Mouse (Mus musculus): ENCODE measurements around the gene Tdrd9.
A peak's percentile ranks its signal among the peaks of the same experiment; 100 is the strongest.
"Not testable (repeated sequence)": the region's sequence is repeated elsewhere in the genome, so short reads cannot be mapped to it uniquely, and the experiment has no call there.

Gene Tdrd9

DNA sequence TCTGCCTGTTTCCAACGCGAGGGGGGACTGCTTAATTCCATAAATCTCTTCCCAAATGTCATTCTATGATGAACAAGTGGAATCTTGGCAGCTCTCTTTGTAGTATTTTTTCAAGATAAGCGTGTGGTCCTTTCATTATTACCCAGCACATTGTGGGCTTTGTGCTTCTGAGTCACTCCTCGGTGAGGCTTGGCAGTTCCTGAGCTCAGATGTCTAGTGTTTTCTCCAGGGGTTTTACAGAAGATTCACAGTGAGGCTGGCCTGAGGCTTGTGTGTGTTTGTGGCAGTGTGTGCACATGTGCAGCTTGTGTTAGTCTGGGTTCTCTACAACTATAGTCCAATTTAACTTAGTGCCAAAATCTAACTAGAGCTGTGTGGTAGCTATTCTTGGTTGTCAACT, 56.0 kb downstream of the Tdrd9 start:
- DNase-seq (ENCODE audit: low read depth), result no peak

DNA sequence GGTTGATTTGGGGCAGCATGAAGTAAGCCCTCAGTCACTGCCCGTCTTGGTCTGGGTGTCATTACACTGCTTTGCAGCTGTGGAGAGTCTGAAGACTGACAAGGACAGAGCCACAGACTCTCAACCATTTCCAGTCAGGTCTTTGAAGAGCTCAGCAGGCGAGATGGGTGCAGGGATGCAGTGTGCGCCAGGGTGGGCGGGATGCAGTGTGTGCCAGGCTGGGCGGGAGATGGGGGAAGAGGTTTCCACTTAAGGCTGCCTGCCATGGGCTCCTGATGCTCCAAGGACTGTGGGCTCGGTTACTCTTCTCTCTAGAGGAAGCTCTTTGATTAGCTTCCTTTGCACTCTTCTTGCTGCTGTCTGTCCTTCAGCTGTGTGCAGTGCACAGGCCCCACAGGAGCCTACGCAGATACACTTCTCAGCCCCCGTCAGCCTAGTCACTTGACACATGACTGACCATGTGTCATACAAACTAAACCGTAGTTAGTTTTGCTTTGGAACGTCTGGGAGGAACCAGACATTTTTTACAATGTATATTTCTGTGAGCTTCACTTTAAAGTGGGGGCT, 62.1 kb downstream of the Tdrd9 start:
- no peak for DNase-seq (ENCODE audit: low read depth)

DNA sequence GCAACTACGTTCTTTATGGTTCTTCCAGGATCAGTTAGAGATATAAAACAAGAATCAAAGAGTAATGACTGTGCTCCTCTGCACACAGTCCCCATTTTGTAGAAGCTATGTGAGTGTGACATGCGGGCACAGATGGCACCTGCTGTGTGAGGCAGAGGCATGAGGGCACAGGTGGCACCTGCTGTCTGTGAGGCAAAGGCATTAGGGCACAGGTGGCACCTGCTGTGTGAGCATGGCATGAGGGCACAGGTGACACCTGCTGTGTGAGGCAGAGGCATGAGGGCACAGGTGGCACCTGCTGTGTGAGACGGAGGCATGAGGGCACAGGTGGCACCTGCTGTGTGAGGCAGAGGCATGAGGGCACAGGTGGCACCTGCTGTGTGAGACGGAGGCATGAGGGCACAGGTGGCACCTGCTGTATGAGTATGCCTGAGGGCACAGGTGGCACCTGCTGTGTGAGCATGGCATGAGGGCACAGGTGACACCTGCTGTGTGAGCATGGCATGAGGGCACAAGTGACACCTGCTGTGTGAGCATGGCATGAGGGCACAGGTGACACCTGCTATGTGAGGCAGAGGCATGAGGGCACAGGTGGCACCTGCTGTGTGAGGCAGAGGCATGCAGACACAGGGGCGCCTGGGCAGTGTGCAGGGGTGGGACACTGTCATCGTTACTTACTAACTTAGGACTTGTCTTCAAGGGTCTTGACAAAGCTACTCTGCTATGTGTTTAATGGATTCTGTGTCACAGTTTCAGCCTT, 64.2 kb downstream of the Tdrd9 start:
- DNase-seq (ENCODE audit: low read depth), result not testable (repeated sequence)

DNA sequence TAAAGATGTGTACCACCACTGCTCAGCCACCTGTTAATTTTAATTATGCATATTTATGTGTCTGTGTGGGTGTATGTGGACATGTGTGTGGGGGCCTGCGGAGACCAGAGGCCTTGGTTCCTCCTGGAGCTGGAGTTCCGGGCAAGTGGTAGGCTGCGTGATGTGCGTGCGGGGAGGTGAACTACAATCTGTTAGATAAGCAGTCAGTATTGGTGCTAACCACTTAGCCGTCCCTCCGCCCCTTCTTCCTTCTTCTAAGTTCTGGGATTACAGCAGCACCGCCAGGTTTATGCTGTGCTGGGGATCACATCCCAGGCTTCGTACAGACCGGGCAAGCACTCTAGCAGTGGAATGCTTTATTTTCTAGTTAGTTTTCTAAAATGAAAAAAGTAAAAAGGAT, 67.1 kb downstream of the Tdrd9 start:
- DNase-seq (ENCODE audit: low read depth), result no peak

DNA sequence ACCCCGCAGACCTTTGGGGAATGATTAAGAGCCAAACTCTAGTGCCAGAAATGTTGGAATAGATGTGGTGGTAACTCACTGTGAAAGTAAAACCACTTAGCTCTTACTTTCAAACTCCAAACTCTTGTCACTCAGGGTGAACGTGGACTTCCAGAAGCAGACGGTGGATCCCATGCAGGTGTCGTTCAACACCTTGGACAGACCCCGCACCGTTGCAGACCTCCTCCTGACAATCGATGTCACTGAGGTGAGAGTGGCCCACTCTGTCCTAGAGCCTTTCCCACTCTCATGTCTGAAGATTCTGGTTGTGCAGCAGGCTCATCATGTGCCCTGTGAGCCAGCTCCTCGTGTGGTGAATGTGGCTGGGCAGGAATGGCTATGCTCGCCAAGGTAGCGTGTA, 67.8 kb downstream of the Tdrd9 start:
- no peak for DNase-seq (ENCODE audit: low read depth)

DNA sequence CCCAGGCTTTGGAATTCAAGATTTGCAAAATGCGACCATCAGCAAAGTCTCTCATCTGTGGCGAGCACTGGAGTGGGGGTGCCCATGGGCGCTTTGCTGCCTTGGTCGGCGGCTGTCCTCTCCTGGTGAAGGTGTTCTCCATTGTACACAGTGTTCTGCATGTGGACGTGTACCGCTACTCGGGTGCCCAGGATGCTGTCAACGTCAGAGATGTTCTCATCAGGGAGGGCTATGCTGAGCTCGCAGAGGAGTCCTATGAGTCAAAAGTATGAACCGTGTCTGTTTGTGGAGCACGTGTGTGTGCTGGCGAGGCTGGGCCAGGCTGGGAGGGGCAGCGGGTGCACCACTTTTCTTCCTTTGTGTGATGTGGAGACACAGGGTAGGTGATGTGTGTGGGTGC, 71.3 kb downstream of the Tdrd9 start:
- no peak for DNase-seq (ENCODE audit: low read depth)

DNA sequence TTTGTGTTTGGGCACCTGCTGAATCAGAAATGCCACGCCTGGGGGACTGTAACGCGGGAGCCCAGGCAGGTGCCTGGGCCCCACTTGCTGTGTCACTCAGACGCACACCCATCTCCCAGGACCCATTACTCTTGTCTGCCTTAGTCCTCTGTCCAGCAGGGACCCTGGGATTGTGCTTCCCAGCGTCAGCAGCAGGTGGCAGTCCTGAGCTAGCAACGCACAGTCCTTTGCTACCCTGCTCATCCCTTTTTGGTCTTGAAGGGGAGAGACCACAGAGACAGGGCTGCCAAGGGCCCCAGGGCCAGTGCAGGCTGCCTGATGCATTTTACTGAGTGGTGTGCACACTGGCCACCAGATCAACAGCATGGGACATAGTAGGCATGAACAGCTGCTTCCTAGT, 106.3 kb downstream of the Tdrd9 start:
- DNase-seq (ENCODE audit: low read depth), result peak; percentile 36

DNA sequence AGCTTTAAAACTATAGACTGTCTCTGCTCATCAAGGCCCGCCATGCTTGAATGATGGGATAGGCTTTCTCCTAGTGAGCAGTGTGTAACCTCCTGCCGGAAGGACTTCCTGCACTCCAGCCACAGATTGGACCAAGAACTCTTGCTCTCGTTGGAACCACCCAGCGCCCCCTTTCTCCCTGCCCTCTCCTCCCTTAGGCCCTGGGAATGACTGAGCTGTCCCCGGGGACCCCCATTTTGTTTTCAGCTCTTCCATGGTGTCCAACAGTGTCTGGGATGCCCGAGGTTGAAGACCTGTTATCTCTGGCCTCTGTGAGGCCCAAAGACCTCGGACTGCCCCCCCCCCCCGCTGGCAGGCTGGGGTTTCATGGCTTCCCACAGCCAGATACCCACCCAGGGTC, 108.6 kb downstream of the Tdrd9 start:
- DNase-seq (ENCODE audit: low read depth), result no peak

DNA sequence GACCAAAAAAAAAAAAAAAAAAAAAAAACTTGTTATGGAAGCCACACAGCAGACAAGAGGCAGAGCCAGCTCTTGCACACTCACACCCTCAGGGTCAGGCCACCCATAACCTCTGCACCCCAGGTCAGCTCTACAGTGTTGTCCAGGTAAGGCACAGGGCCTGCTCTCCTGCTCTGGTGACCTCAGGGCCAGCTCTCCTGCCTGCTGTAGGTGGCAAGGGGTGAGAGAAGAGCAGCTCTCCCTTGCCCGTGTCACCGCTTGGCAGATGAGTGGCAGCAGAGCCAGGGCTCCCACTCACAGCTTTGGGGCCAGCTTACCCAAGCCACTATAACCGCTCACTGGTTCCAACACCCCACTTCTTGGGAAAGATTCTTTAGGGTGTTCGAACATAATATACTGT, 109.6 kb downstream of the Tdrd9 start:
- DNase-seq (ENCODE audit: low read depth), result no peak

DNA sequence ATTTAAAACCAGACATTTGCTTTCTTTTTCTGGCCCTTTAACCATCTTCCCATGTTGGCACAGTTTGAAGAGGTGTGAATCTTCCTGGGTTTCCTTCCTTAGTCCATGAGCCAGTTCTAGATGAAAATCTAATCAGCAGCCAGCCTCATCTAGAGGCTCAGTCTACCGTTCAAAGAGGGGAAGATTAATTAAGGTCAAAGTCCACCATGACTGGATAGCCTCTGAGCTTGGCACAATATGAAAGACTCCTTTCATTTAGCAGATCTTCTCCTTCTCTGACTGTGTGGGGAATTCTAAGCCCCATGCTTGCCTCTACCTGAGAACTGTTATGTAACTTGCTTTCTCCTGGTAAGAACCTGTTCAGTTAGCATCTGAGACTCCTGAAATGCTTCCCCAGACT, 110.9 kb downstream of the Tdrd9 start:
- DNase-seq (ENCODE audit: low read depth), result no peak

DNA sequence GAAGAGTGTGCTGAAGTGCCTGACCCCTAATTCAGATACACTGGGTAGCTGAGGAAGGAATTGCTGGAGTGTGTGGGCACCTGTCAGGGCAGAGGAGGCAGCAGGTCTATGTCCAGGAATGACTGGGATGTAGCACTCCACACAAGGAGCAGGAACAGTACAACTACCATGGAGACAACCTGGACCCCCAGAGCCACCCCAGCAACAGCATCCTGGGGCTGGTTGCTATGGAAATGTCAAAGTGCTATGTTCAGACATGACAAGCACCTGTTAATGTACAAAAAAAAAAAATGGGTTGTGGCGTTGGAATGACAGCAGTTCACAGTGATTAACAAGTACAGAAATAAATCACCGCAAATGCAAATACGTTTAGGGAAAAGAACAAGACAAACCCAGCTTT, 114.9 kb downstream of the Tdrd9 start:
- DNase-seq (ENCODE audit: low read depth), result no peak

DNA sequence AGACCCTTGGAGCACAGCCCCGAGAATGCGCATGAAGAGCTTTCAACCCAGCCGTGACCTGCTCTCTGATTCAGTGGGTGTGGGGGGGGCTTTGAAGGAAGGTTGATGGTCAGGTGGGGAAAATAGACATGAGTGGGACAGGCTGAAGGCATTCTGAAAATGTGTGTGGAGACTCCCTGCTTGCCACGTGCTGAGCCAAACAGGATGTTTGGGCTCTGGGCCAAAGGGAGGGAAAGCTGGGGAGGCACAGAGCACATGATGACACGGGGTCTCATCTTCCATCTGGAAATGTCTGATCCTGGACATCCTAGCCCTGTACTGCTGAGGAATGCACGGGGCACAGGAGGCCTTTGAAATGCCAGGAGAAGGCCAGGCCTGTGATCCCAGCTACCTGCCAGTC, 115.4 kb downstream of the Tdrd9 start:
- no peak for DNase-seq (ENCODE audit: low read depth)

DNA sequence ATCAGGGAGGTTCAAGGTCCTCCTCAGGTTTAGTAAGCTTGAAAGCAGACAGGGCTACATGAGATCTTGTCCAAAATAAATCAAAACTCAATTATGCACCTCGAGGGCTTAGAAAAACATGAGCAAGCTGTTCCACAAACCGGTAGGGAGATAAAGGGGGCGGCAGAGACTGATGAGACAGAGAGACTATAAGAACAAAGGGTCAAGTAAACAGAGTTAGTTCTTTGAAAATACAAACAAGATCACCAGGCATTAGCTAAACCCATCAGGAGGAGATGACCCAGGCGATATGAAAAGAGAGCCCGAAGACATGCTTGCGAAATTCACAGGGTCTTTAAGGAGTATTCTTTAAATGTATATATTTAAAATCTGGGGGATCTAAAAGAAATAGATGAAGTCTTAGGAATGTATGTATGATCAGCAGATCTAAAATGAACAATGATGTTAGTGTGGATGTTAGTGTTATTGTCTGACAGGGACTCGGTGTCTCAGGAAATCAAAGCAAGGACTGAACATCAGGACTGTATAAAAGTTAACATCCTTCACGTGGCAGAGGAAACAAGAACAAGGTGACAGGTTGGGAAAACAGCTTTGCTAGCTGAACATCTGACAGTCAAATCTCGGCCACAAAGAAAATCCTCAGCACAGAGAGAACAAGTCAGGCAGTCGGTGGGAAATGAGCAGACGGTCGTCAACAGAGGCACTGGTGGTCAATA, 117.4 kb downstream of the Tdrd9 start:
- no peak for DNase-seq (ENCODE audit: low read depth)

DNA sequence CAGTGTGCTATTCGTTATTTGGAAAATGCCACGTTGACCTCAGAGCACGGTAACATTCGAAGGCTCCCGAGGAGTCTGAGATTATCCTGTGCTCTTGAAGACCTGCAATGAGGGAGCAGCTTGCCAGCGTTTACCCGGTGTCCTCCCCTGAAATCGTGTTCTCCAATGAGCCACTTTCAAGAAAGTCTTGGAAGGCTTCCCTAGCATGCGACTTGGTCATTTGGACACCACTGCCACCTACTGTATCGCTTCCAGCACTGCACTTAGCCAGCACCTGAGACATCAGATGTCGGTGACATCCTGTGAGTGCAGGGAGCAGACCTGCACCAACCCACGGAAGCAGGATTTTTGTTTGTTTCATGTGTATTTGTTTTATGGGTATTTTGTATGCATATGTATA, 119.7 kb downstream of the Tdrd9 start:
- peak; percentile 26 for DNase-seq (ENCODE audit: low read depth)

DNA sequence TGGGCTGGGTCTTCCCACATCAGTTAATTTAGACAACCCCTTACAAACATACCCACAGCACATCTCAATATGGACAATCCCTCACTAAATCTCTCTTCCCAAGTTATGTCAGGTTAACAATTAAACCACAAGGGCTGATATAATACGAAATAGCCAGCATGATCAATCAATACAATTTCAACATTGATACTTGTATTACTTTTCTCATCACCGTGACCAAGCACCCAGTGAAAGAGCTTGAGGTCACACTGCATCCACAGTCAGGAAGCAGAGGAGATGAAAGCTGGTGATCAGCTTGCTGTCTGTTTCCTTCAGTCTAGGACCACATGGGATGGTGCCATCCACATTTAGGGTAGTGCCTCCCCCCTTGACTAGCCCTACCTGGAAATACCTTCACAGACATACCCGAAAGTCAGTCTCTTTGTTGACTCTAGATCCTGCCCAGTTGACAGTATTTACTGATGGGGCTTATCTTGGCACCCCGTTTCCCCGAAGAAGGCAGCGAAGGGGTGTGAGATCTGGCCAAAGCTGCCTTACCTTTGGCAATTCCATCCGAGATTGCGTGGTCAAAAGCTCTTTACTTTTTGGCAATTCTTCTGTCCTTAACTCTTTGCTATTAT, 123.0 kb downstream of the Tdrd9 start:
- DNase-seq (ENCODE audit: low read depth), result no peak

DNA sequence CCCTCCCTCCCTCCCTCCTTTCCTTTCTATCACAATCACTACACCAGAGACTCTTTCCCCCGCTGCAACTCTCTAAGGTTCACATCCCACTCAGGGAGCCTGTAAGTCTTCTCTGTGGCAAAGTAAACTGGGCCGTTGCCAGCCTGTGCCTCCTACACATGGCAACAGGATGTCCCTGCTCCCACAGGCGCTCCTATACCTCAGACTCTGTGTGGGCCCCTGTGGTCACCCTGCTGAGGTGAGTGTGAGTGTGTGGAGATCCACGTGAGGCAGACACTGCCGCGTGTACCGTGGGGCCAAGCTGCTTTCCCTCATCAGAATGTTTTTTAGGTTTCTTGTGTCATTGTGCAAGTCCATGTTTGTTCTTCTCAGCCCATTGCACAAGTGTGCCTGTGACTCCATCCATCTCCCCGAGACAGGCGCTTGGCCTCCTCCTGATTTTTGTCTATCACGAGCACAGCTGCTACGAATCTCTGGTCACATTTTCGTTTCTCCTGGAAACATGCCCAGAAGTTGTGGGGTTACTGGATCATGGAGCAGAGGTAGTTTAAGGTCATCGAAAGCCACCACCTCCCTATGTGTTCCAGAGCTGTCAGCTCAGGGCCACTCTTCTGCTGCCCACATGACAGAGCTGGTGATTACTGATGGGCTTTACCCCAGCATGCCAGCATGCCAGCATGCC, 124.8 kb downstream of the Tdrd9 start:
- no peak for DNase-seq (ENCODE audit: low read depth)

DNA sequence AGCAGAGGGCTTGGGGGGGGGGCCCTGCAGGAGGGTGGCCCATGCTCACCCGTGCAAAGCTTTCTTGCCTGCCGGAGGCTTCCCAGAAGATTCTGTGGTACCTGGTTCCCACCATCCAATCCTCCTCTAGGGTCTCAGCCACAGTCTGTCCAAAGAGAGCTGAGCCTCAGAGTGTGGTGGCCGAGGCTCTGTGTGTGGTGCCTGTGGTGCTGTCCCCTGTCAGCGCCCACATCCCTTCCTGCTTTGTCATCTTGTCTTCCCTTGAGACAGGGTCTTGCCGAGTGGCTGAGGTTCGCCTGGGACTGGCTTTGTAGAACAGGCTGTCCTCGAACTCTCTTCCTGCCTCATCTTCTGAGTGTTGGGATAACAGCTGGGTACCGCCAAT, 125.4 kb downstream of the Tdrd9 start:
- no peak for DNase-seq (ENCODE audit: low read depth)

DNA sequence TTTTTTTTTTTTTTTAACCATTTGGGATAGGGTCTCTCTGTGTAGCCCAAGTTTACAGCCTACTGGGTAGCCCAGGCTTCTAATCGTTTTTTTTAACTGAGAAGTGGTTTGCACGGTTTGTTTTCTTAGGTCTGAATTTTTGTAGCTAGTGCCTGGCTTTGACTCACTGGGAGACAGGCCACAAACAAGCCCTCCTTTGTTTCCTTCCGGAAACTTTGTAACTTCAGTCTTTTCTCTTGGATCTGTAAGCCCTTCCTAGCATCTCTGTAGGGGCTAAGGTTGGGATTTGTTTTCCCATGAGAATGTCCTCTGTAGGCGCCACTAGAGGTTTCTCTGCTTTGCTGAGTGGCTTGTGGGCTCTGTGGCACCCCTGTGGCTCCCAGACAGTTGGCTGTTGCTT, 128.7 kb downstream of the Tdrd9 start:
- no peak for DNase-seq (ENCODE audit: low read depth)

DNA sequence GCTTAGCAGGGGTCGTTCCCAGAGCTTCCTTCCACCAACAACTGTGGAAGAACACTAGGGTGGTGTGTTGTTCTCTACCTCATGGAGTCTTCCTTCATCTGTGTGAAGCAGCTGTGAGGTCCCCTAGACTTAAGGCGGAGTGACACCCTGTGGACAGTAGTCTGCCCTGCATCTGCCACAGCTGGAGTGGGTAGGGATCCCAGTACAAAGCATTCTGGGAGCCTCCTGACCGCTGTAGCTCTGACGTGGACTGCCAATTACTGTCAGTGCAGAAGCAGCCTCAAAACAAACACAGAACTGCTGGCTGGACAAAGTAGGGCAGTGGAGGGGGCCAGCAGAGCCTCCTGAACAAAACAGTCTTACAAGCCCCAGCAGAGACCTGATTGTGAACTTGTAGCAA, 129.7 kb downstream of the Tdrd9 start:
- no peak for DNase-seq (ENCODE audit: low read depth)

DNA sequence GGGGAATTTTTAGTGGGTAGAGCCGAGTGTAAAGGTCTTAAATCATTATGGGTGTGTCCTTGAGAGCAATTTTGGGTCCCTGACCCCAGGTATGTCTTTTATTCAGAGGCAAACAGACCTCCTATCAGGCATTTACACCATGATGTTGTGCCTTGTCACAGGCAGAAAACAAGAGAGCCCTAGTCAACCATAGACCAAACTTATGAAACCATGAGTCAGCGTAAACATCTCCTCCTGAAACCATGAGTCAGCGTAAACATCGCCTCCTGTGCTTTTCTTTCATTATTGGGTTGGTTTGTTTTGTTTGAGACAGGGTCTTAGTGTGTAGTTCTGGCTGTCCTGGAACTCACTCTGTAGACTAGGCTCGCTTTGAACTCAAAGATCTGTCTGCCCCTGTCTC, 131.8 kb downstream of the Tdrd9 start:
- DNase-seq (ENCODE audit: low read depth), result no peak

DNA sequence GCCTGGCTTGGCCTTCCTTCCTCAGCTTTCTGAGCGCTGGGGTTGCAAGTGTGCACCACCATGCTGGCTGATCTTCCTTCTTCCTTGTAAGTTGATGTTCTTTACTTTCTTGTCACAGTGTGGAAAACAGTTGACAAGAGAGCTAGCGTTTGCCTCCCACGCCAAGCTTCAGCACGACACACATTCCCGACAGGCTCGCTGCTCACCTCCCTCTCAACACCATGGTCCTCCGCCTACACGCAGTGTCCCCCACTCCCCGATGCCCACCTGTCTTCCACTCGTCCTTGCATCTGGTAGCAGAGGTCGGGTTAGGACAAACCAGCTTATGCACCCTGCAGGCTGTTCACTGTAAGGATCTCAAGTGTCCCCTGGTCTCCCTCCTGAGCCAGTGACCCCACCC, 133.5 kb downstream of the Tdrd9 start:
- no peak for DNase-seq (ENCODE audit: low read depth)

DNA sequence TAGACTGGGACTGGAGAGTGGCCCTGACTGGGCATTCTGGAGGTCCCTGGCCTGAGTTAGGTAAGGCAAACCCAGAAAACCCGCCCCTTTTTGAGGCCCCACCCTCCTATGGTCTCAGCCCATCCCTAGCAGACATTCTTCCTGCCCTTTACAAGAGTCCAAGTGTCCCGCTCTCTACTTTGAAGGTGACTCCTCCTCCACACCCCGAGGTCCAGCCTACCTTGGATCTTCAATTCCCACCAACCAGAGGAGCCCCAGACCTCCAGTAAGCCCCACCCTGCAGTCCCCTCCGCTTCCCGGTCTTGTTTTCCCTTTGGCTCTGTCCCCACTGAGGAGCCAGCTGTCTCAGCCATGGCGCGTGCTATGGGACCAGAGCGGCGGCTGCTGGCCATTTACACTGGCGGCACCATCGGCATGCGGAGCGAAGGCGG, 135.2 kb downstream of the Tdrd9 start, which contains the start of gene Aspg:
Gene Aspg (plus strand): TSS at position 139 of the 431 bp plus-strand sequence.
- no peak for DNase-seq (ENCODE audit: low read depth)
